Mouse (Mus musculus) ovary, postnatal 14 days (tissue): ENCODE results near the gene Txnip.
A peak's percentile ranks its signal among the peaks of the same experiment; 100 is the strongest.

ENCODE experiments used
- DNase-seq: peaks from one replicate; pipeline ENCODE4 v3.0.0; 2022; ENCODE audit warnings: low spot score

Gene Txnip

DNA sequence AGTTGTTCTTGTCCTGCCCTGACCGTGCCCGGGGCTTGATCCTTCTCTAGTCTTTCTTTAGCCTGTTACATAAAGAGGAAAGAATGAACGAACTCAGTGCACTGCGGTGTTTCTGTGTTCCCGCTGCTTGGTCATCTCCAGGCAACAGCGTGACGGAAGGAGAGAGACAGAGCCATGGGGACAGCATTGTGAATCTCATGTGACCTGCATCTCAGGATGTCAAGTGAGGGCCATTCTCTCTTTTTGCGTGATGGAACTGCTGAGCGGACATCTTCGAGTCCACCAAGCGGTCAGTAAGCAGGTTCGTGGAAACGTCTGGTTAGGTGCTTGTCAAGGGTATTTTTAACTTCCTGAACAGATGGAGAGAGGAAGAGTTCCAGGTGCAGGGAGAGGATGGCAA, 11.7 kb downstream of the Txnip start:
- no peak for DNase-seq

DNA sequence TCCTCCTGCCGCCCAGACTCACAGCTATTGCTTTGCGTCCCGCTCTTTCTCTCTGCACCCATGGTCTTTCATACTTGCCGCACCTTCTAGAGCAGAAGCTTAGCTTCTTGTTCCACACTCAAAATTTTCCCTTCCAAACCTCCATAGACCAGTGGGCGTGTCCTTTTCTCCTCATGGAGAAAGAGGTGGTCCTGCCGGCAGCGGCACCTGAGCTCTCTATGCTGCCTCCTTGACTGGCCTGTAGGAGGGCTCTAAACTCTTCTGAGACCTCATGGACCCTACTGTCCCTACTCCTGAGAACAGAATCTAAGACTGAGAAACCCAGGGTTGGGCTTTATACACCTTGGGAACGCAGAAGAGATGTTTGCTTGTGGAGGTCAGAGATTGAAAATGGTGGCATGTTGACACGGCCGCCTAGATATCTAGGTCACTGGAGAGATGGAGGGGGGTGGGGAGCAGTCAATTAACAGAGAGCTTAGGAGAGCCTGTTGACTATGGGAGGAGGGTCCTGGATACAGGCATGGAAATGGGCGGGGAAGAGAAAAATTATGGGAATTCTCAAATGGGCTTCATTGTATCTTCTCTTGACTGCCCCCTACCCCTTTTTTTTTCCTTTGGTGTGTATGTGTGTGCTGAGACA, 12.3 kb downstream of the Txnip start:
- DNase-seq: no peak

DNA sequence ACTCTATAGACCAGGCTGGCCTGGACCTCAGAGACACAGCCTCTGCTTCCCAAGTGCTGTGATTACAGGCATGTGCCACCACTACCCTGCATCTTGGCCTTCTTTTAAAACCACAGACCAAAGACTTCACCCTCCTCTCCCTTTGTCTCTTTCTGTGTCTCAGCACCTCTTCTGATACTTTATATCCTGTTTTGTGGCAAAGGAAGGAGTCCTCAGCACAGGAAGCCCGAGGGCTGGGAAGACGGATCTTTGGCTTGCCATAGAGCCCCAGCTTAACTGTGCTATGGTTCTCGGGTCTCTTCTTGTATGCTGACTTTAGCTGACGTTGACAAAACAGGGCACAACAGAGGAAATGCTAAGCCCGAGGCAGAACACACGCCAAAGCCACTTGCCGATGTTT, 12.9 kb downstream of the Txnip start:
- DNase-seq: no peak

DNA sequence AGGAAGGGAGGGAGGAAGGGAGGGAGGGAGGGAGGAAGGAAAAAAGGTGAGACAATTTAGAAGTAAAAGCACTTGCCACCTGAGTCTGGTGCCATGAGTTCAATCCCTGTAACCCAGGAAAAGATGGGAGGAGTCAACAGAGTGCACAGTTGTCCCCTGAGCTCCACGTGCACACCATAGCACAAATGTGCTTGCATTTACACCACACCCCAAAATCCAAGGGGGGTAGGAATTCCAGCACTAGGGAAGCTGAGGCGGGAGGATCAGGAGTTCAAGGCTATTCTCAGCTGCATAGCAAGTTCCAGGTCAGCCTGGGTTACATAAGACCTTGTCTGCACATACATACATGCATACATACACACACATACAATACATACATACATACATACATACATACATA, 13.6 kb downstream of the Txnip start:
- no peak for DNase-seq

GRCm38 (mm10) chr3:96571896-96572698, 14.3 kb downstream of the Txnip start:
- no peak for DNase-seq

DNA sequence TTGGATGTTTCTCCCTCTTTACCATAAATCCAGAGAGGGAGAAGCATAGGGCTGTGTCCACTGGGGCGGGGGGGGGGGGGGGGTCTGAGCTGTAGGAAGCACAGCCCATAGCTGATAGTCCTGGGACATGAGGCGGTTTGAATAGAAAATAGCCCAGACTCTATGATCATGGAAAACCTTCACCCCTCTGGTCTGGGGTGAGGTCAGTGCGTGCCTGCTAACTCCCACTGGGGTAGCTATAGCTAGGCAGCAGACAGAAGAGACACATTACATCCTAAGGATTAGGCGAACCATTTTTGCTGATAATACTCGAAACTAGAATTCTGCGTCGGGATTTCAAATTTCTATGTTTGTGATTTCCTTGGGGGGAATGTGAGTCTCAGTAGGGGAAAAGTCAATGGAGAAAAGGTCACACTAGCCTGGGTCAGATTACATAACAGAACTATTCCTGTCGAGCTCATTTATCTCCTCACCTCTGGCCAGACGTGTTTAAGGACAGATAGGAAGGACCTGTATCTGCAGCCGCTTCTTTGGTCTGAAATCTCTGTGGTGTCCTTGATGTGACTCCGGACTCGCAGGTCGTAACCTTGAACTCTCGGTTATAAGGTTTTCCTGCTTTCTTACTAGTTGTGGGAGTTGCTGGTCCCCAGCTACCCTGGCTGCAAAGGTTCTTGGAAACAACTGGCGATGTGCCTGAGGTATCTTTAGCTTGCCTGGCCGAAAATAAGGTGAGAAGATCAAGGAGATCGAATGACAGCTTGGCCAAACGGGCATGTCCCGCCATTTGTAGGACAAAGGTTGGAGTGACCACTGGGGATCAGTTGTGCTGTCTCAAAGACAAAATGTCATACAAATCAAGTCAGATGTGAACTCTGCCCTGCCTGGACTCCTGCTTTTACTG, 16.1 kb downstream of the Txnip start:
- no peak for DNase-seq

DNA sequence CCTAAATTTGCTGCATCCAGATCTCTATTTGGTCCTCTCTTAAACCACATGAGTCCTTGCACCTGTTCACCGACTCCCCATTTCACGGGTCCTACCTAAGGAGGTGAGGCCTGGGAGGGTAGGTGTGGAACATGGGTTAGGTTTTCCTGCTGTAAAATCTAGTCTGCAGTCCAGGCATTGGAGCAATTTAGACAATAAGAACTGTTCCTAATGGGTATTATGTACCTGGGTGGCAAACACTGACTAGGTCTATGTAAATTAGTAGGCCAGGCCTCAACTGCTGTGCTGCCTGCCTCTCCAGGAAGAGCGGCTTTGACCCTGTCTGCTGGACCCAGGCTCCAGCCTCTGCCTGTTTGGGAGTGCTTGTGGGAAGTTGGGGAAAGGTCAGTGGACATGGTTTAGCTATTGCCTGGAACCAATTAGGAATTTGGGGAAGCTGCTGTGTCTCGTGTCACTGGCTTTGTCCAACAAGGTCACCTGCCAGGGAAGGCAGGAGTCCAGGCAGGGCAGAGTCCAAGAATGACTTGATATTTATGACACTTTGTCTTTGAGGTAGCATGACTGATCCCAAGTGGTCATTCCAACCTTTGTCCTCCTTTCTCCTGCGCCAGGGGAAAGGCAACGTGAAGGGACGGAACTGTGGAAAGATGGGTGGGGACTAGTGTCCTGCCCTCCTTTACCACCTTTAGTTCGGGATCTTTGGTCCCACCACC, 17.7 kb downstream of the Txnip start:
- DNase-seq: no peak

GRCm38 (mm10) chr3:96576005-96576658, 18.4 kb downstream of the Txnip start:
- DNase-seq: no peak

DNA sequence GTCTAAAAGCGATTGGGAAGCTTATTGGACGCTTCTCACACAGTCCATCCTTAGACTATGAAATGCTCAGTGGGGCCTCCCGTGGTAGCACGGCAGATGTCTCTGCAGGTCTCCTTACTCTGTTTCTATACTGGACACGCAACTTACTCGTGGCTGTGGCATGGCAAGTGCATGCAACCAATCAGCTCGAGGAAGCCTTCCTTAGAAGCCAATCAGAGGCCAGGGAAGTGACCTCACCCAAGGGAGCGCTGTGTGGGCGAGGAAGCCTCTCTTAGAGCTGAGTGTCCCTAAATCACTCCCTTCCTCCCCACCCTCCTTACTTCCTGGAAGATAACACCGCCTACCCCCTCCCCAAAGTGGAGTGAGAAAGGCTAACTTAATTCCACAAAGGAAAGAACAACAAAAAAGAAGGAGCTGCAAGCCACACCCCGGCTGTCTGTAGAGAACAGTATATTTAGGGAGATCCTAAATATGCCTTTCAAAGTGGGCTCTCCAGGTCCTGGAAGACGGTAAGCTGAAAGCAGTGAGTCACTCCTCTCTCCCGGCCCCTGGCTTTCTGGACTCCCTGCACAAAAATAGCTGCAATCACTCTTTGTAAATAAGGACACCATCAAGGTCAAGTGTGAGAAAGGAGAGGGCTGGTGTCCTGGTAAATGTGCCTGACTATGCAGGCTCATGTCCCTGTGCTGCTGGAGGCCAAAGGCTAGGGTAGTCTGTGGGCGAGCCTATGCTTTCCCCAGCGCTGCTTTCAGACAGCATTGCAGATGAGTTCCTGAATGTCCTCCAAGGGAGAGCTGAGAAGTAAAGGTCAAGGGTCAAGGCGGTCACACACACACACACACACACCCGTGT, 19.2 kb downstream of the Txnip start, which contains the start of gene Gm16253:
Gene Gm16253 (plus strand): TSS at position 295 of the 852 bp plus-strand sequence.
- DNase-seq: peak; percentile 81

- no peak for DNase-seq
Observed at GRCm38 (mm10) chr3:96577566-96577965, 19.8 kb downstream of the Txnip start.

DNA sequence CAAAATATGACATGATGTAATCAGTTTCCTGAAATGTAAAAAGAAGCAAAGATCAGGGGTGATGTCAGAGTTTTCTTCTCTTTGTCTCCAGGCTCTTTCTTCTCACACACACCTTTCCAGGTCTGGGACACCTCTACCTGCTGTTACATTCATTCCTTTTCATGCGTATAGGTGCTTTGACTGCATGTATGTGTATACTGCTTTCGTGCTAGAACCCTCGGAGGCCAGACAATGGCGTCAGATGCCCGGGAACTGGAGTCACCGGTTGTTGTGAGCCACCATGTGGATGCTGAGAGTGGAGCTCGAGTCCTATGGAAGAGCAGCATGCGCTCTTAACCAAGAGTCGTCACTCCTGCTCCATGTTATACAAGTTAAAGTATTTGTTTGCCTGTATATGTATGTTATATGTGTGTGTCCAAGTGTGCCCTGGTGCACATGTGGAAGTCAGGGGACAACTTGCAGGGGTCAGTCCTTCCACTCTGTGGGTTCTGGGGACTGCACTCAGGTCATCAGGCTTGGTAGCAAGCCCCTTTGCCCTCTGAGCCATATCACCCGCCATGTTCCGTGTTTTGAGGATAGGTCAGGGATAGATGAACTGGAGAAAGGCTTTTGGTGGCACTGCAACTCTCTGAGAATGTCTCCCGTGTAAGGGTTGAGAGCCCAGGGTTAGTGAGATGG, 20.9 kb downstream of the Txnip start:
- no peak for DNase-seq

GRCm38 (mm10) chr3:96579239-96579750, 21.5 kb downstream of the Txnip start:
- no peak for DNase-seq

GRCm38 (mm10) chr3:96579885-96580454, 22.2 kb downstream of the Txnip start:
- peak; percentile 87 for DNase-seq

DNA sequence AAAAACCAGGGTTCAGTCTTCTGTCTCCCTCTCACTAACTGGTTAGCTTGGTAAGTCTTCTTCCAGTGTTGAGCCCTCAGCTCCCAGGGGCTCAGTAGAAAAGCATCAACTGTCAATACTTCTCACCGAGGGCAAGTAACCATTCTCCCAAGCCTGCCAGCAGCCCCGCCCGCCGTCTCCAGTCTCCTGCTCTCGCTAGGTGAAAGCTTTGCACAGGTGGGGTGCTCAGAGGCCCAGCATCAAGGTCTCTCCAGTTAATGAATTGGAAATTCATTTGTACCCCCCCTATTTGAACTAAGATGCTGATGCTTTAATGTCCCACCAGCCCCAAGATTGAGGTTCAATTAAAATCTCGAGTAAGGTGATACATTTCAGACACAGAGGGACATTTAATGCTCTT, 23.4 kb downstream of the Txnip start:
- no peak for DNase-seq

GRCm38 (mm10) chr3:96581771-96582515, 24.2 kb downstream of the Txnip start:
- no peak for DNase-seq

DNA sequence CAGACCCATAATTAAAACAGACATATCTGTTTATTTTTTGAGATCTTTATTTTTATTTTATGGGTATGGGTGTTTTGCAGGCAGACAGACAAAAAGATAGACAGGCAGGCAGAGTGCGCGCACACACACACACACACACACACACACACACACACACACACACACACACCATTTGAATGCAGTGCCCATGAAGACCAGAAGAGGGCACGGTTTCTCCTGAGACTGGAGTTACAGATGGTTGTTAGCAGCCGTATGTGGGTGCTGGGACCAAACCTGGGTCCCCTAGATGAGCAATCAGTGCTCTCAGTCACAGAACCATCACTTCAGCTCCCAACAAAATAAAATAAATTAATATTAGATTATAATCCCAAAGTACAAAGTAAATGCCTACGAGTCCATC, 25.6 kb downstream of the Txnip start:
- no peak for DNase-seq

- no peak for DNase-seq
Observed at GRCm38 (mm10) chr3:96590657-96591056, 32.9 kb downstream of the Txnip start.

- DNase-seq: no peak
Observed at GRCm38 (mm10) chr3:96593374-96593773, 35.6 kb downstream of the Txnip start.
